Mouse (Mus musculus) cerebellum, adult 18-20 months (tissue): ENCODE results near the gene Olfr603.
"Not testable (repeated sequence)": the region's sequence is repeated elsewhere in the genome, so short reads cannot be mapped to it uniquely, and the experiment has no call there.

Source experiments
- DNase-seq, 2 experiments: peaks; one replicate each; pipeline ENCODE4 v3.0.0; 2021

Gene Olfr603

DNA sequence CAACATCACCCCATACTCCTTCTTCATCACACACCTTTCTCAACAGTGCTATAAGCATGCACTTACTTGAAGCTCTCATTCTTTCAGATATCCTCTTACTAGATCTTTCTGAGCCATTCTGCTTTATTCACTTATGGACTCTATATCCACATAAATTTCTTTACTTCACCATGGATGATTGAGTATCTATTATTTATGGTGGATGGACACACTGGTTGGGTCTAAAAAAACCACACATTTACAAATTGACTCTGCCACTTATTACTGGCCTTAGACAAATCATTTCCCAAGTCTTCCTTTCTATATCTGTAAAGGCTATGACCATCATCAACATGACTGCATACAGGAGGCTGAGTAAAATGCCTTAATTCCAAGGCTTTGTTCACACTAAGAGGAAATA is at the start of gene Olfr603:
TSS of gene Olfr603 (minus strand) at position 101 of the 400 bp plus-strand sequence.
- DNase-seq: no peak

- DNase-seq: not testable (repeated sequence)
Measured at GRCm38 (mm10) chr7:103414772-103415171, 28.8 kb upstream of the Olfr603 start, which contains the start of gene Usp17lc. TSS of gene Usp17lc (plus strand) at chr7:103415072.

DNA sequence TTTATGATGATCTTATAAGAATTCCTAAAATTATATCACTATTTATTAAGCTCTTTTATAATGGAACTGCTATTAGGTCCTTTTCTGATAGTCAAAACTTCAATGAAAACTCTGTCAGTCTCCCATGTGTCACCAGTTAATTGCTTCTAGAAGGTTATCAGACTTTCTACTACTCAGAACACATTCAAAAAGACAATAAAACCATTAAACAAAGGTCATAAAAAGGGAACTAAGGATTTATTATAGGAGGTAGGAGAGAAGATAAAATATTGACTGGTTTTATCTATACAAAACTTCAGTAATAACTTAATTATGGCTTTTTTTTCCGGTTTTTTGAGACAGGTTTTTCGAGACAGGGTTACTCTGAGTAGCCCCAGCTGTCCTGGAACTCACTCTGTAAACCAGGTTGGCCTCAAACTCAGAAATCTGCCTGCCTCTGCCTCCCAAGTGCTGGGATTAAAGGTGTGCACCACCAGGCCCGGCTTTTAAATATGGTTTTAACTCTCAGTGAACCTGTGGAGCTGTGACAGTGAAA is 20.6 kb upstream of the Olfr603 start:
- not testable (repeated sequence) for DNase-seq

DNA sequence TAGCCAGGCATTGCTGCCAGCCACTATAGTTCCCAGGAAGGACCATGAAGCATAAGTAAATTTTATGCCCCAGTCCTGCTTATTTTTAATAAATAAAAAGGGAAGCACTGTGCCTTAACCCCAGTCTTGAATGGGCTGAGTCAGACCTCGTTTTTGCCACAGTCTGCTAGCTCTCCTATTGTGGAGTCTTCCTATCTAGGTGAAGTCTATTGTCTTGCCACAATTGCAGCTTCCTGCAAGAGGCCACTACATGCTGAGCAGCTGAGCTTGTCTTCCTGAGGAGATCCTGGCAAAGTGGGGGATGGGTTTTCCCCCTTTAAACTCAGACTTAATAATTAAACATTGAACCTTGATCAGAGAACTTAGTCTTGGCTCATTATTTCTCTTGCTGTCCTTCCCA is 13.0 kb upstream of the Olfr603 start:
- no peak for DNase-seq

- DNase-seq: no peak
Measured at GRCm38 (mm10) chr7:103397758-103398157, 11.8 kb upstream of the Olfr603 start.

DNA sequence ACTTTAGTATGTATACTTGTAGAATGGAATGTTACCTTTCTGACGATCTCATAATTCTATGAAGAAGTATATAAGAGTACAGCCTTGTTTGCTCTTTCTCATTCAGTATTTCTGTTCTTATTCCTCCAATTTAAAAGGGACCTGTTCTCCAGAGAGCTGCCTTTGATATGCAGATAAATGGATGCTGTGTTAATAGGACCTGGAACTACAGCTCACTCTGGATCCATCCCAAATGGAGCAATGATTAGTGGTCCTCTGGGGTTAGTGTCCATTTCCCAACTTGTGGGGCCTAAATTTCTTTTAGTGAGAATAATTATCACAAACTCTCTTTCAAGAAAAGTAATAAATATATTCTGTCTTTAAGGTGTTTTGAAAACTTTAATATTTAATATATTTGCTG is 23.4 kb downstream of the Olfr603 start, which contains the start of gene Olfr601:
TSS of gene Olfr601 (minus strand) at position 101 of the 400 bp plus-strand sequence.
- DNase-seq: no peak

GRCm38 (mm10) chr7:103349569-103349968 is 36.4 kb downstream of the Olfr603 start, which contains the start of gene Olfr600:
TSS of gene Olfr600 (minus strand) at chr7:103349669.
- DNase-seq: no peak

DNA sequence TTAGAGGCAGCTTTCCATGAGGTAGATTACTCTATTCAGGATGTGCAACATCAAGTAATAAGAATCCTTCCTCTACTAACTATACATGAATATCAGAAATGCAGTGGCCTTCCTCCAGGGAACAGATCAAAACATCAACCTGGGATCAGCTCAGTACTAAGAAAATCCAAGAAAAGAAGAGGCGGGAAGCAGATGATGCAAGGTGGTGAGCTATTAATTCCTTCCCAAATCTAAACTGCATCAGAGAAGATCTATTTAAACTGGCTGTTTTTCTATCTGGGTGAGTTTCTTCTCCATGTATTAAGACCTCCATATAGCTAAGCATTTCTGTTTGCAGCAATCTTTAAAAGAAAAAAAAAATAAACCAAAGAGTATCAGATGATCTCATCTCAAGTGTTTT is 50.4 kb downstream of the Olfr603 start, which contains the start of gene Olfr599:
TSS of gene Olfr599 (plus strand) at position 301 of the 400 bp plus-strand sequence.
- no peak for DNase-seq
